Mouse (Mus musculus): ENCODE measurements around the gene Nek7. TPM values are rescaled to one million over a fixed set of nuclear protein-coding genes. Genes with fewer than 3 reads are reported as not detected.

Nek7 gene
- polyA plus RNA-seq, 1 experiment = 24.6 TPM

- no peak for DNase-seq (ENCODE audit: extremely low spot score in 1 of 2, low spot score in 1 of 2)
These were observed 10.8 kb downstream of the Nek7 start for GRCm38 (mm10) chr1:138609176-138609575.

GRCm38 (mm10) chr1:138608336-138608735 is 11.6 kb downstream of the Nek7 start:
- no peak for DNase-seq (ENCODE audit: extremely low spot score in 1 of 2, low spot score in 1 of 2)

- no peak for DNase-seq (ENCODE audit: extremely low spot score in 1 of 2, low spot score in 1 of 2)
These were observed 12.1 kb downstream of the Nek7 start for GRCm38 (mm10) chr1:138607862-138608261.

GRCm38 (mm10) chr1:138606771-138607170 is 13.2 kb downstream of the Nek7 start:
- DNase-seq (ENCODE audit: extremely low spot score in 1 of 2, low spot score in 1 of 2) = no peak

- no peak for DNase-seq (ENCODE audit: extremely low spot score in 1 of 2, low spot score in 1 of 2)
These were observed 15.2 kb downstream of the Nek7 start for GRCm38 (mm10) chr1:138604736-138605135.

GRCm38 (mm10) chr1:138603974-138604373 is 16.0 kb downstream of the Nek7 start:
- no peak for DNase-seq (ENCODE audit: extremely low spot score in 1 of 2, low spot score in 1 of 2)

- no peak for DNase-seq (ENCODE audit: extremely low spot score in 1 of 2, low spot score in 1 of 2)
These were observed 21.9 kb downstream of the Nek7 start for GRCm38 (mm10) chr1:138598087-138598486.

- DNase-seq (ENCODE audit: extremely low spot score in 1 of 2, low spot score in 1 of 2) = no peak
These were observed 23.7 kb downstream of the Nek7 start for GRCm38 (mm10) chr1:138596127-138596706.

GRCm38 (mm10) chr1:138594910-138595309 is 25.0 kb downstream of the Nek7 start:
- DNase-seq (ENCODE audit: extremely low spot score in 1 of 2, low spot score in 1 of 2) = no peak

- no peak for DNase-seq (ENCODE audit: extremely low spot score in 1 of 2, low spot score in 1 of 2)
These were observed 26.0 kb downstream of the Nek7 start for GRCm38 (mm10) chr1:138593922-138594321.

GRCm38 (mm10) chr1:138592466-138592865 is 27.5 kb downstream of the Nek7 start:
- no peak for DNase-seq (ENCODE audit: extremely low spot score in 1 of 2, low spot score in 1 of 2)

- no peak for DNase-seq (ENCODE audit: extremely low spot score in 1 of 2, low spot score in 1 of 2)
These were observed 29.4 kb downstream of the Nek7 start for GRCm38 (mm10) chr1:138590451-138591022.

- DNase-seq (ENCODE audit: extremely low spot score in 1 of 2, low spot score in 1 of 2) = no peak
These were observed 30.8 kb downstream of the Nek7 start for GRCm38 (mm10) chr1:138589126-138589525.

- no peak for DNase-seq (ENCODE audit: extremely low spot score in 1 of 2, low spot score in 1 of 2)
These were observed 32.1 kb downstream of the Nek7 start for GRCm38 (mm10) chr1:138587812-138588211.

GRCm38 (mm10) chr1:138586891-138587290 is 33.0 kb downstream of the Nek7 start:
- no peak for DNase-seq (ENCODE audit: extremely low spot score in 1 of 2, low spot score in 1 of 2)

GRCm38 (mm10) chr1:138584423-138585013 is 35.4 kb downstream of the Nek7 start:
- no peak for DNase-seq (ENCODE audit: extremely low spot score in 1 of 2, low spot score in 1 of 2)

- no peak for DNase-seq (ENCODE audit: extremely low spot score in 1 of 2, low spot score in 1 of 2)
These were observed 37.7 kb downstream of the Nek7 start for GRCm38 (mm10) chr1:138582225-138582624.

GRCm38 (mm10) chr1:138579822-138580492 is 40.0 kb downstream of the Nek7 start:
- no peak for DNase-seq (ENCODE audit: extremely low spot score in 1 of 2, low spot score in 1 of 2)

- DNase-seq (ENCODE audit: extremely low spot score in 1 of 2, low spot score in 1 of 2) = no peak
These were observed 40.7 kb downstream of the Nek7 start for GRCm38 (mm10) chr1:138579207-138579606.

- peak in 1 of 2 experiments; percentile 25 for DNase-seq (ENCODE audit: extremely low spot score in 1 of 2, low spot score in 1 of 2)
These were observed 43.1 kb downstream of the Nek7 start for GRCm38 (mm10) chr1:138576803-138577202.

- DNase-seq (ENCODE audit: extremely low spot score in 1 of 2, low spot score in 1 of 2) = no peak
These were observed 43.8 kb downstream of the Nek7 start for GRCm38 (mm10) chr1:138576066-138576697.
